Mouse (Mus musculus) adrenal gland, postnatal 25 days (tissue): Measurements from ENCODE around the gene Pcgf6. TPM values are rescaled to one million over a fixed set of nuclear protein-coding genes. Genes with fewer than 3 reads are reported as not detected.
"Not testable (repeated sequence)": the region's sequence is repeated elsewhere in the genome, so short reads cannot be mapped to it uniquely, and the experiment has no call there.

Experiments used
- DNase-seq: peaks from one replicate; pipeline ENCODE4 v3.0.0; 2021; ENCODE audit warnings: mixed read lengths
- total RNA-seq: library from RNA; stranded (reverse); gene quantifications from 2 replicates; pipeline ENCODE4 v1.2.3, GENCODE M21; 2021

The Pcgf6 gene
- total RNA-seq, 1 experiment from 2014 or later = 14.9 TPM

DNA sequence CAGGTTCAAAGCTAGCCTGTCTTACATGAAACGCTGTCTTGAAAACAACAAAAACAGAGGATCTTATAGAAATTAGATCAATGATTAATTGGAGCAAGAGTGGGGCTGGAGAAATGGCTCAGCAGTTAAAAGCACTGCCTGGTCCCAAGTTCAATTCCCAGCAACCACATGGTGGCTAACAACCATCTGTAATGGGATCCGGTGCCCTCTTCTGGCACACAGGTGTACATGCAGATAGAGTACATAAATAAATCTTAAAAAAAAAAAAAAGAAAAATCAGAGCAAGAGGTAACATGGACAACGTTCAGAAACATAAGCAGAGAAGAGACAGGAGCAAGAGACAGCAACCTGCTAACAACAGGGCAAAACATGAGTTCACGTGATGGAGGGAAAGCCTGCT lies 24.2 kb downstream of the Pcgf6 start:
- no peak for DNase-seq

- DNase-seq = peak; percentile 25
These were observed 25.8 kb downstream of the Pcgf6 start for GRCm38 (mm10) chr19:47024954-47025353.

- no peak for DNase-seq
These were observed 27.2 kb downstream of the Pcgf6 start for GRCm38 (mm10) chr19:47023546-47023945.

DNA sequence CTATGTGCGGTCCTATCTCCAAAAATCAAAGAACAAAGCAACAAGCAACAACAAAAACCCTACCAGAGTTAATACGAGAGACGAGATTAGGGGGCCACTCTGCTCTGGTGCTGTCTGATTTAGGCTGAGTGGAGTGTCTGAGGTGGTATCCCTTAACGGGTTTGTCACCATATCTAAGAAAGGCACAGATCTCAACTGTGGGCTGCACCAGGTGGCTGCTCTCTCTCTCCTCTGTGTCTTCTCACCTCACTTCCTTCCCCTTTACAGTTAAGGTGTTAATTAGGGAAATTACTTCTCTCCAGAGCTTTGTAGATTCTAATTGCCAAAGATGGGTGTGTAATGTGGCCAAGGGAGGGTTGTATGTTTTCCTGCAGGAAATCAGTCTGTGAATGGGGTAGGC lies 28.0 kb downstream of the Pcgf6 start:
- no peak for DNase-seq

- DNase-seq = no peak
These were observed 31.4 kb downstream of the Pcgf6 start for GRCm38 (mm10) chr19:47019326-47019725.

GRCm38 (mm10) chr19:47018330-47018729 lies 32.4 kb downstream of the Pcgf6 start:
- DNase-seq = no peak

- no peak for DNase-seq
These were observed 32.9 kb downstream of the Pcgf6 start for GRCm38 (mm10) chr19:47017831-47018230.

GRCm38 (mm10) chr19:47016487-47016886 lies 34.2 kb downstream of the Pcgf6 start:
- peak; percentile 87 for DNase-seq

DNA sequence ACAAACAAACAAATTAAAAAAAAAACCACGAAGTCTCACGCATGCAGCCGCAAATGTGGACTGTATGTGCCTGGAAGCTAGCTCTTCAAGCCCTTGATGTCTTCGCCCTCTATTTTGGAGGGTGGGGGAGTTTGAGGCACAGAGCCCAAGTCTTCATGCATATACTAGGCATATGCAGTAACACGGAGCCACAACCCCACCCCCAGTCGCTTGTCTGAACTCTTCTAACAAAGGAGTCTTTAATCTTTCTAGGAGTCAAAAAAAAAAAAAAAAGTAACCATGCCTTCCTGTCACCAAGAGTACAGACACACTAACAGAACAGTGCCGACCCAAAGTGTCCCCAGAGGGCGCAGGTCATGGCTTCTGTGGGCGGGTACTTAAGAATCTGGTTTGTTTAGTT lies 34.7 kb downstream of the Pcgf6 start:
- DNase-seq = no peak

- DNase-seq = no peak
These were observed 35.3 kb downstream of the Pcgf6 start for GRCm38 (mm10) chr19:47015396-47015795.

DNA sequence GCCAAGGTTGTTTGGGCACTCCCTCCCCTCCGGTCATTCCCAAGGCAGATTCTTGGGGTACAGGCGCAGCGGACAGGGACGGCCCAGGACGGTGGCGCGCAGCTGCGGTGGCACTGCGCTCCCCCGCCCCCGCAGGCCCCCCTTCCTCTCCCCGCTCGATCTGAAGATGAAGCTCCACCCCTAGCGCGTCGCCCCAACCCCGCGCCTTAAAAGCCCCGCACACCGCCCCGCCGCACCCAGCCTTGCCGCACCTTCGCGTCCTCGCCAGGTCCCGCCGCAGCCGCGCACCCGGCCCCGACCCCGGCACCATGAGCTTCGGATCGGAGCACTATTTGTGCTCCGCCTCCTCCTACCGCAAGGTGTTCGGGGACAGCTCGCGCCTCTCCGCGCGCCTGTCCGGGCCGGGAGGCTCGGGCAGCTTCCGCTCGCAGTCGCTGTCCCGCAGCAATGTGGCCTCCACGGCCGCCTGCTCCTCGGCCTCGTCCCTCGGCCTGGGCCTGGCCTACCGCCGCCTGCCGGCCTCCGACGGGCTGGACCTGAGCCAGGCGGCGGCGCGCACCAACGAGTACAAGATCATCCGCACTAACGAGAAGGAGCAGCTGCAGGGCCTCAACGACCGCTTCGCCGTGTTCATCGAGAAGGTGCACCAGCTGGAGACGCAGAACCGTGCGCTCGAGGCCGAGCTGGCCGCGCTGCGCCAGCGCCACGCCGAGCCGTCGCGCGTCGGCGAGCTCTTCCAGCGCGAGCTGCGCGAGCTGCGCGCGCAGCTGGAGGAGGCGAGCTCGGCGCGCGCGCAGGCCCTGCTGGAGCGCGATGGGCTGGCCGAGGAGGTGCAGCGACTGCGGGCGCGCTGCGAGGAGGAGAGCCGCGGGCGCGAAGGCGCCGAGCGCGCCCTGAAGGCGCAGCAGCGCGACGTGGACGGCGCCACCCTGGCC lies 36.0 kb downstream of the Pcgf6 start, which contains the start of the genes Ina and Nt5c2:
Gene Ina (plus strand): TSS at position 252 of the 935 bp plus-strand sequence.
Gene Nt5c2 (minus strand): TSS at position 707 of the 935 bp plus-strand sequence.
- peak; percentile 62 for DNase-seq

- no peak for DNase-seq
These were observed 36.6 kb downstream of the Pcgf6 start for GRCm38 (mm10) chr19:47014159-47014446.

- no peak for DNase-seq
These were observed 37.2 kb downstream of the Pcgf6 start for GRCm38 (mm10) chr19:47013340-47014158.

DNA sequence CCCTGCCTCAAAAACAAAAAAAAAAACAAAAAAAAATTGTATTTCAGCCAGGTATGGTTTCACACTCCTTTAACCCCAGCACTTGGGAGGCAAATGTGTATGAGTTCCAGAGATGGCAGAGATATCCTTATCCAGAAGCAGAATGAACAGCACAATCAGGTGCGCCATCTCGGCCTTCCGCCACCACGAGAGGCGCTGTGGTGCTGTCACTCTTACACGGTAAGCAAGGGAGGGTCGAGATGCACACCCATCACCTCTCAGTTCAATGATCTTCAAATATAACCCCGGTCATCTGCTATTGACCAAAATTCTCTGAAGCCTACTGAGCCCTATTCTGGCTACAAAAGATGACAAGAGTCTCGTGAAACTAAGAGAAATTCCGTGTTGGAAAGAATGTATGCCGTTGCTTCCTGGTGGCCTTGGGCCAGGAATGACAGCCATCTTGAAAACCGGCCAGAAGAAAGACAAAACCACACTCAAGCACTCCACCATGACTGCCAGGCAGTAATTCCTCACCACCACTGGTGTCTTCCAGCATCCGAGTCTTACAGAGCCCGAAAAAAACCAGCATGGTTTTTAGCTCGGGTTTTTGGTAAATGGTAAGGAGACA lies 38.1 kb downstream of the Pcgf6 start:
- no peak for DNase-seq

- no peak for DNase-seq
These were observed 40.8 kb downstream of the Pcgf6 start for GRCm38 (mm10) chr19:47009943-47010342.

GRCm38 (mm10) chr19:47009420-47009819 lies 41.3 kb downstream of the Pcgf6 start:
- DNase-seq = no peak

DNA sequence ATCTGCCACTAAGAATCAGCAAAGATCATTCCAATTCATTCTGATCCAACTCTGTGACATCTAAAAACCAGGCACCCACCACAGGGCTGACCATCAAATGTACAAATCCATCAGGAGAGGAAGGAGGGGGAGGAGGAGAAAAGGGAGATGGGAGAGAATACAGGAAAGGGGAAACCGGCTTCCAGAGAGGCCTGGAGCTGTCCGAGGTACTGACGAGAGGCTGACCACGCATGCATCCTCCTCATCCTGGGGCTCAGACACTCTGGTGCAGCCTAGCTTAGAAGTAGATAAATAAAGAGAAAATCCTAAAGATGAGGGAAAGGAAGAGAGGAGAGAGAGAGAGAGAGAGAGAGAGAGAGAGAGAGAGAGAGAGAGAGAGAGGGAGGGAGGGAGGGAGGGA lies 44.4 kb downstream of the Pcgf6 start:
- peak; percentile 78 for DNase-seq

DNA sequence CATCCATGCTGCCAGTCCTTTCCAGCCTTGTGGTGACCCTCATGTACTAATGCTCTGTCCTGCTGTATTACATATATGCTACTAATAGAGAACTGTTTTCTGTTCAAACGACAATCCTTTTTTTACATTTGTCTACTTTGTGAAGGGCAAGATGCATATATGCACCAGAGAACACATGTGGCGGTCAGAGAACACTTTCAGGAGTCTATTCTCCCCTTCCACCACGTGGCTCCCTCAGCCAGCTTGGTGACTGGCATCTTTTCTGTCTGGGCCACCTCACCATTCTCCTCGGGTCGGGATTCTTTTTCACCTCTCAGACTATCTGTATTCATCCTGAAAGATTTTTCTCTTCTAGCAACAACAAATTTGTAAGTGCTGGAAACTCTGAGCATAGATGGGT lies 44.8 kb downstream of the Pcgf6 start:
- no peak for DNase-seq

GRCm38 (mm10) chr19:47003742-47004511 lies 46.8 kb downstream of the Pcgf6 start:
- no peak for DNase-seq

GRCm38 (mm10) chr19:47000357-47000756 lies 50.3 kb downstream of the Pcgf6 start:
- DNase-seq = not testable (repeated sequence)

DNA sequence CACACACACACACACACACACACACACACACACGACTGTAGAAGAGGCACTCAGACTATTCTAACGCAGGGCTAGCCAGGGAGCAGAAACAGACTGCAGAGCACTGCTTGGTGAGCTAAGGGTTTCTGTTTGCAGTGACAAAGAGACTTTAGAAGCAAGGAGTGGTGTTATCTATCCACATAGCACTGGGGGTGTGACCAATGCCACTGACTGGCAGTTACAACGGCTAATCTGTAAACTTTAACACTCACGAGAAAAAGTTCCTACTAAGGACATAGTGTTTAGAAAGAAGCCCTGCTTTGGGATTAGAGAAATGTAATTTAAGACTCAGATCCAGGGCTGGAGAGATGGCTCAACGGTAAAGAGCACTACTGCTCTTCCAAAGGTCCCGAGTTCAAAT lies 51.0 kb downstream of the Pcgf6 start:
- no peak for DNase-seq

- DNase-seq = no peak
These were observed 51.8 kb downstream of the Pcgf6 start for GRCm38 (mm10) chr19:46998953-46999352.
